Mouse (Mus musculus): Measurements from ENCODE around the gene Gm8113. TPM values are rescaled to one million over a fixed set of nuclear protein-coding genes. Genes with fewer than 3 reads are reported as not detected.
"Not testable (repeated sequence)": the region's sequence is repeated elsewhere in the genome, so short reads cannot be mapped to it uniquely, and the experiment has no call there.

Gene Gm8113
- polyA plus RNA-seq, 1 experiment, result 0.15 TPM

DNA sequence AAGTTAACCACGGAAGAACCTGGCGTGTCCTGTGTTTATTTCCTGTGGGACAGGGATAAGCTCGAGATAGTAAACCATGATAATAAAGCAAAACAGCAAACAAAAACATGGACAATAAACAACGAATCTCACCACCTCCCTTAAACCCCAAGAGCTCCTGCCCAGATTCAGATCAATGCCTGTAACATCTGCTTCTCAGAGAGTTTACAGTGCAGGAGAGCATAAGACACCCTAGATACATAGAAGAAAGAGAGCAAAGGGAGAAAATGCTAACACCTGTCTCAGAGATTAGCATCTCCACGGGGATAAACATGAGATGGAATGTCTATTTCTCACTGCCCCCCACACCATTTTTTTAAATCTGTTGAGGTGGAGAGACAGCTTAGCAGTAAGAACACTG lies 8.2 kb downstream of the Gm8113 start:
- not testable (repeated sequence) for H3K4me1 ChIP-seq (ENCODE audit: control insufficient read depth, insufficient read depth, low read length); H3K27me3 ChIP-seq (ENCODE audit: control insufficient read depth, insufficient read depth, low read length); DNase-seq; H3K27ac ChIP-seq (ENCODE audit: insufficient read depth, low read length); H3K4me3 ChIP-seq (replicated peaks; ENCODE audit: insufficient read depth, low read depth, low read length)
- 39% methylated on average over 5 of the region's 5 CpGs for WGBS

DNA sequence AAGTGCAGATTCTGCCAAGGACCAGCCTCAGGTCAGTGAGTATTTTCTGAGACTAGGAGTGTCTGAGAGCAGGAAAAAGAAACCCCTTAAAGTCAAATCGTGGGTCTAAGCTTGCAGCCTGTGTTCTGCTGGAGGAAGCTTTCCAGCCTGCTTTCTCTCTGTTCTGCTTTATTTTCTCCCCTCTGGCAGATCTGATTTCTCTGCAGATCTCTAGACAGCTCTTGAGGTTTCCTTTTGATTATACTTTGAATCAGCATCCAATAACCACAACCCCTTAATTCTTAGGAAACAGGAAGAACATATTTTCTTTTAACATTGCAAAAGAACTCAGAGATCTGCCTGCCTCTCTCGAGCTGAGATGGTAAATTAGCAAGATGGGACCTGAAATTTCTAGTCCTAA lies 28.2 kb downstream of the Gm8113 start:
- H3K4me1 ChIP-seq (ENCODE audit: control insufficient read depth, insufficient read depth, low read length); DNase-seq; H3K4me3 ChIP-seq (replicated peaks; ENCODE audit: insufficient read depth, low read depth, low read length); H3K27me3 ChIP-seq (ENCODE audit: control insufficient read depth, insufficient read depth, low read length); H3K27ac ChIP-seq (ENCODE audit: insufficient read depth, low read length): not testable (repeated sequence)
- 43% methylated on average over 2 of the region's 2 CpGs for WGBS

DNA sequence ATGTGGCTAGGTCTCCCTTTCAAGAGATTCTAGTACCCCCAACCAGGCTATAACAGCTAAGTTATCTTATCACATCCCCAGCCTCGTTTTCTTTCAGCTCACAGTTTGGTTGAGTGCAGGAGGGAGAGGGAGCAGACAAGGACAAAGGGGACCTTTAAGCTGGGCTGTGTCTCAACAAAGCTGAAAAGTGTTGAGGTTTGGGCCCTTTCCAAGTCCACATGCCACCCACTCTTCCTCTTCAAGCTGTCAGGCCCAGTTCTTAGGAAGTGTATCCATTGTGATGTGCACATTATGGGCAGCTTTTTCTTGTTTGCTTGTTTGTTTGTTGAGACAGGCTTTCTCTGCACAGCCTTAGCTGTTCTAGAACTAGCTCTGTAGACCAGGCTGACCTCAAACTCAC lies 29.9 kb downstream of the Gm8113 start:
- no CpG with 5 or more reads among the region's 1 CpGs for WGBS
- not testable (repeated sequence) for H3K27me3 ChIP-seq (ENCODE audit: control insufficient read depth, insufficient read depth, low read length); H3K4me3 ChIP-seq (replicated peaks; ENCODE audit: insufficient read depth, low read depth, low read length); DNase-seq; H3K27ac ChIP-seq (ENCODE audit: insufficient read depth, low read length); H3K4me1 ChIP-seq (ENCODE audit: control insufficient read depth, insufficient read depth, low read length)

DNA sequence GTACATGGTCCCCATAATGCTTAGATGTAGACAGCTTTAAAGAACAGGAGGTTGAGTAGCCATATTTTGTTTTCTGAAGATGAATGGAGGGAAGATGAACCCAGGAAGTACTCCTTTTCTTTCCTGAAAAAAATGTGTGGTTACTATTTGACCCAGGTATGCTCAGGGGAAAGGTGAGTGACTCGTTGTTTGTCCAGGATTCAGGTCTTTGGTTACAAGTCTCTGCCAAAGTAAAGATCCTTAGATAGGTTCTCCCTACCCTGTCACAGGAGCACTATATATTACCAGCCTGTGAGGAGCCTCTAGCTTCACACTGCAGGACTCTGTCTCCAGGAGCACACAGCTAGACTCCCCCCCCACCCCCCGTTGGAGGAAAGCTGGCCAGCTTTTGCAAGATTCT lies 31.6 kb downstream of the Gm8113 start, which contains the start of gene Ang5:
Gene Ang5 (plus strand): TSS at position 301 of the 400 bp plus-strand sequence.
- not testable (repeated sequence) for DNase-seq; H3K4me3 ChIP-seq (replicated peaks; ENCODE audit: insufficient read depth, low read depth, low read length); H3K27me3 ChIP-seq (ENCODE audit: control insufficient read depth, insufficient read depth, low read length); H3K4me1 ChIP-seq (ENCODE audit: control insufficient read depth, insufficient read depth, low read length); H3K27ac ChIP-seq (ENCODE audit: insufficient read depth, low read length)
- WGBS, result no CpG with 5 or more reads among the region's 2 CpGs

Other genes with a start within 250 kb of the Gm8113 start
- not detected in 2 replicates for gene Gm8165, start 248.2 kb upstream of the Gm8113 start, polyA plus RNA-seq (2012; rRNA removed)
- gene Gm7324, start 227.6 kb upstream of the Gm8113 start, polyA plus RNA-seq (2012; rRNA removed), result 0.10 and 0.46 TPM in 2 replicates
- not detected in 2 replicates for gene Gm16506, start 197.9 kb upstream of the Gm8113 start, polyA plus RNA-seq (2012; rRNA removed)
- not detected in 2 replicates for gene Gm6526, start 177.5 kb upstream of the Gm8113 start, polyA plus RNA-seq (2012; rRNA removed)
- gene Gm8180, start 140.6 kb upstream of the Gm8113 start, polyA plus RNA-seq (2012; rRNA removed), result not detected in 2 replicates
- gene Ear1, start 49.9 kb upstream of the Gm8113 start, polyA plus RNA-seq (2012; rRNA removed), result not detected in 2 replicates
- not detected in 2 replicates for gene Ear10, start 1.8 kb upstream of the Gm8113 start, polyA plus RNA-seq (2012; rRNA removed)
- not detected in 2 replicates for gene Ang5, start 31.7 kb downstream of the Gm8113 start, polyA plus RNA-seq (2012; rRNA removed)
- not detected in 2 replicates for gene Ang6, start 76.9 kb downstream of the Gm8113 start, polyA plus RNA-seq (2012; rRNA removed)
- 0.33 and 0.44 TPM in 2 replicates for gene Ear2, start 177.3 kb downstream of the Gm8113 start, polyA plus RNA-seq (2012; rRNA removed)
- not detected in 2 replicates for gene Gm3327, start 198.5 kb downstream of the Gm8113 start, polyA plus RNA-seq (2012; rRNA removed)